Mouse (Mus musculus): ENCODE data around the gene Dmrtc1c1. TPM values are rescaled to one million over a fixed set of nuclear protein-coding genes. Genes with fewer than 3 reads are reported as not detected.
"Not testable (repeated sequence)": the region's sequence is repeated elsewhere in the genome, so short reads cannot be mapped to it uniquely, and the experiment has no call there.

Dmrtc1c1 gene
- not detected in 2 replicates for polyA plus RNA-seq (2014; fragmentation: Nextera tagmentation; extraction: Ambion mirVana)

- H3K4me3 ChIP-seq (ENCODE audit: low read depth, low read length); H3K4me2 ChIP-seq (ENCODE audit: low read depth); ATAC-seq (ENCODE audit: insufficient read depth, low FRiP score, low TSS enrichment); H3K36me3 ChIP-seq (ENCODE audit: control insufficient read depth, insufficient read depth, low read length); H3K9me3 ChIP-seq (ENCODE audit: control insufficient read depth, low read length); DNase-seq (ENCODE audit: low spot score); H3K9ac ChIP-seq (ENCODE audit: low read length); H3K4me1 ChIP-seq (ENCODE audit: control insufficient read depth, insufficient read depth, low read length); H3K27me3 ChIP-seq (ENCODE audit: control insufficient read depth, insufficient read depth, low read length); H3K27ac ChIP-seq (ENCODE audit: low read depth, low read length): not testable (repeated sequence)
- no CpG with 5 or more reads among the region's 14 CpGs for WGBS
Observed at GRCm38 (mm10) chrX:102802663-102803062, at the start of gene Dmrtc1c1. Dmrtc1c1 (plus strand) TSS chrX:102802963.

- Histone ChIP-seq H3K9ac (ENCODE audit: low read length) (no peak overlapping the region), H3K4me1 (ENCODE audit: control insufficient read depth, insufficient read depth, low read length) (no peaks in the 10 kb centered on the region), H3K27me3 (ENCODE audit: control insufficient read depth, insufficient read depth, low read length) (no peaks in the 10 kb centered on the region), H3K9me3 (ENCODE audit: control insufficient read depth, low read length) (no peaks in the 10 kb centered on the region), H3K4me2 (ENCODE audit: low read depth) (no peak overlapping the region), H3K4me3 (ENCODE audit: low read depth, low read length) (no peak overlapping the region), H3K27ac (ENCODE audit: low read depth, low read length) (no peak overlapping the region), H3K36me3 (ENCODE audit: control insufficient read depth, insufficient read depth, low read length) (no peaks in the 10 kb centered on the region)
- DNase-seq (ENCODE audit: low spot score) (no peak), ATAC-seq (ENCODE audit: insufficient read depth, low FRiP score, low TSS enrichment) (no peak)
- WGBS: 46% methylated on average over 4 of the region's 4 CpGs
Observed at GRCm38 (mm10) chrX:102765878-102766277, 36.9 kb upstream of the Dmrtc1c1 start.

DNA sequence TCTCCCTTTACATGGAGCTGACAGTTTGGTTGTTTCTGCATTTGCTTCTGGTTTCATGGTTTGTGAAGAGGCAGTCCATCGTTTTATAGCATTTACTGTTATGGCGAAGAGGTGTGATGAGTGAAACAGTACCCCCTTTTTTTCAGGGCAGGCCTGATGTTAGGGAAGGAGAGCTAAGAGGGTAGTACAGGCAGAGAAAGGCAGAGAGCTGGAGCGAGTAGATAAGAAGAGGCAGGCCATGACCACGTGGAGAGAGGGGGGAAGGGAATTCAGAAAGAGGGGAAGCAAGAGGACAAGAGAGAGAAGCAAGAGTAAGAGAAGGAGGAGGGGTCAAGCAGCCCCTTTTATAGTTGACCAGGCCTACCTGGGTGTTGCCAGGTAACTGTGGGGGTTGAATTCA is 9.5 kb downstream of the Dmrtc1c1 start:
- Histone ChIP-seq H3K9ac (ENCODE audit: low read length) (no peak overlapping the region), H3K36me3 (ENCODE audit: control insufficient read depth, insufficient read depth, low read length) (no peaks in the 10 kb centered on the region), H3K27me3 (ENCODE audit: control insufficient read depth, insufficient read depth, low read length) (no peaks in the 10 kb centered on the region), H3K9me3 (ENCODE audit: control insufficient read depth, low read length) (no peaks in the 10 kb centered on the region), H3K4me1 (ENCODE audit: control insufficient read depth, insufficient read depth, low read length) (no peaks in the 10 kb centered on the region), H3K27ac (ENCODE audit: low read depth, low read length) (no peak overlapping the region), H3K4me2 (ENCODE audit: low read depth) (no peak overlapping the region), H3K4me3 (ENCODE audit: low read depth, low read length) (no peak overlapping the region)
- no peak for DNase-seq (ENCODE audit: low spot score)
- no peak for ATAC-seq (ENCODE audit: insufficient read depth, low FRiP score, low TSS enrichment)
- WGBS: 63% methylated on average over 4 of the region's 4 CpGs

- not testable (repeated sequence) for H3K4me1 ChIP-seq (ENCODE audit: control insufficient read depth, insufficient read depth, low read length); DNase-seq (ENCODE audit: low spot score); H3K27me3 ChIP-seq (ENCODE audit: control insufficient read depth, insufficient read depth, low read length); H3K4me2 ChIP-seq (ENCODE audit: low read depth); H3K9ac ChIP-seq (ENCODE audit: low read length); H3K4me3 ChIP-seq (ENCODE audit: low read depth, low read length); ATAC-seq (ENCODE audit: insufficient read depth, low FRiP score, low TSS enrichment); H3K9me3 ChIP-seq (ENCODE audit: control insufficient read depth, low read length); H3K27ac ChIP-seq (ENCODE audit: low read depth, low read length); H3K36me3 ChIP-seq (ENCODE audit: control insufficient read depth, insufficient read depth, low read length)
- WGBS: 93% methylated on average over 2 of the region's 13 CpGs
Observed at GRCm38 (mm10) chrX:102854516-102854915, 51.8 kb downstream of the Dmrtc1c1 start, which contains the start of gene Dmrtc1c2. Dmrtc1c2 (minus strand) TSS chrX:102854616.

Other genes with a start within 250 kb of the Dmrtc1c1 start
- gene Phka1, start 158.7 kb upstream of the Dmrtc1c1 start, polyA plus RNA-seq (2014; fragmentation: Nextera tagmentation; extraction: Ambion mirVana): 6.3 and 6.8 TPM in 2 replicates
- gene Gm3880, start 116.0 kb upstream of the Dmrtc1c1 start, polyA plus RNA-seq (2014; fragmentation: Nextera tagmentation; extraction: Ambion mirVana): not detected in 2 replicates
- gene Gm9112, start 95.3 kb upstream of the Dmrtc1c1 start, polyA plus RNA-seq (2014; fragmentation: Nextera tagmentation; extraction: Ambion mirVana): not detected in 2 replicates
- gene Dmrtc1b, start 95.1 kb upstream of the Dmrtc1c1 start, polyA plus RNA-seq (2014; fragmentation: Nextera tagmentation; extraction: Ambion mirVana): not detected in 2 replicates
- gene Dmrtc1c2, start 51.7 kb downstream of the Dmrtc1c1 start, polyA plus RNA-seq (2014; fragmentation: Nextera tagmentation; extraction: Ambion mirVana): not detected in 2 replicates
- not detected in 2 replicates for gene 1700031F05Rik, start 65.0 kb downstream of the Dmrtc1c1 start, polyA plus RNA-seq (2014; fragmentation: Nextera tagmentation; extraction: Ambion mirVana)
- gene Dmrtc1a, start 105.7 kb downstream of the Dmrtc1c1 start, polyA plus RNA-seq (2014; fragmentation: Nextera tagmentation; extraction: Ambion mirVana): 0.31 and 0.81 TPM in 2 replicates
- gene 1700011M02Rik, start 105.9 kb downstream of the Dmrtc1c1 start, polyA plus RNA-seq (2014; fragmentation: Nextera tagmentation; extraction: Ambion mirVana): not detected in 2 replicates
- gene 1700018G05Rik, start 125.4 kb downstream of the Dmrtc1c1 start, polyA plus RNA-seq (2014; fragmentation: Nextera tagmentation; extraction: Ambion mirVana): not detected in 2 replicates

Measured in neural tube, embryonic 11.5 days (tissue).